Mouse (Mus musculus) right cerebral cortex, postnatal 25 days (tissue): ENCODE data around the gene Fitm2.

Experiments used
- DNase-seq: peaks from one replicate; pipeline ENCODE4 v3.0.0; 2022

The Fitm2 gene

GRCm38 (mm10) chr2:163472466-163472851 is at the start of gene Fitm2:
Gene Fitm2, minus strand, starts transcription at chr2:163472629.
- peak; percentile 97 for DNase-seq

GRCm38 (mm10) chr2:163506300-163507004 is 34.0 kb upstream of the Fitm2 start, which contains the start of gene Hnf4a:
Gene Hnf4a, plus strand, starts transcription at chr2:163506808.
- no peak for DNase-seq

GRCm38 (mm10) chr2:163503191-163503590 is 30.8 kb upstream of the Fitm2 start:
- DNase-seq = no peak

- no peak for DNase-seq
These were observed 29.8 kb upstream of the Fitm2 start for GRCm38 (mm10) chr2:163502219-163502618.

GRCm38 (mm10) chr2:163494456-163494855 is 22.0 kb upstream of the Fitm2 start:
- no peak for DNase-seq

- no peak for DNase-seq
These were observed 21.5 kb upstream of the Fitm2 start for GRCm38 (mm10) chr2:163493976-163494375.

- no peak for DNase-seq
These were observed 20.6 kb upstream of the Fitm2 start for GRCm38 (mm10) chr2:163493031-163493430.

- no peak for DNase-seq
These were observed 19.6 kb upstream of the Fitm2 start, which contains the start of gene R3hdml for GRCm38 (mm10) chr2:163492018-163492417. Gene R3hdml, plus strand, starts transcription at chr2:163492318.

GRCm38 (mm10) chr2:163491351-163491750 is 18.9 kb upstream of the Fitm2 start:
- DNase-seq = no peak

- no peak for DNase-seq
These were observed 18.2 kb upstream of the Fitm2 start for GRCm38 (mm10) chr2:163490656-163491055.

GRCm38 (mm10) chr2:163489725-163490291 is 17.4 kb upstream of the Fitm2 start:
- no peak for DNase-seq

GRCm38 (mm10) chr2:163487360-163487759 is 14.9 kb upstream of the Fitm2 start:
- DNase-seq = no peak

GRCm38 (mm10) chr2:163481539-163482029 is 9.2 kb upstream of the Fitm2 start:
- no peak for DNase-seq

GRCm38 (mm10) chr2:163480191-163480825 is 7.9 kb upstream of the Fitm2 start:
- DNase-seq = no peak

- no peak for DNase-seq
These were observed 541 bp downstream of the Fitm2 start for GRCm38 (mm10) chr2:163471710-163472465.

GRCm38 (mm10) chr2:163471136-163471535 is 1.3 kb downstream of the Fitm2 start:
- DNase-seq = no peak

GRCm38 (mm10) chr2:163469711-163470110 is 2.7 kb downstream of the Fitm2 start:
- DNase-seq = no peak

GRCm38 (mm10) chr2:163468866-163469265 is 3.6 kb downstream of the Fitm2 start:
- DNase-seq = no peak

GRCm38 (mm10) chr2:163467585-163467984 is 4.8 kb downstream of the Fitm2 start:
- DNase-seq = no peak

GRCm38 (mm10) chr2:163466771-163467170 is 5.7 kb downstream of the Fitm2 start:
- no peak for DNase-seq

GRCm38 (mm10) chr2:163464562-163464961 is 7.9 kb downstream of the Fitm2 start:
- DNase-seq = no peak

GRCm38 (mm10) chr2:163463998-163464397 is 8.4 kb downstream of the Fitm2 start:
- DNase-seq = no peak

- no peak for DNase-seq
These were observed 9.1 kb downstream of the Fitm2 start for GRCm38 (mm10) chr2:163463251-163463769.
